Mouse (Mus musculus): ENCODE results near the gene Sde2. TPM values are rescaled to one million over a fixed set of nuclear protein-coding genes. Genes with fewer than 3 reads are reported as not detected.
"Not testable (repeated sequence)": the region's sequence is repeated elsewhere in the genome, so short reads cannot be mapped to it uniquely, and the experiment has no call there.

Gene Sde2
- polyA plus RNA-seq, 1 experiment from 2014 or later = 39.3 TPM

DNA sequence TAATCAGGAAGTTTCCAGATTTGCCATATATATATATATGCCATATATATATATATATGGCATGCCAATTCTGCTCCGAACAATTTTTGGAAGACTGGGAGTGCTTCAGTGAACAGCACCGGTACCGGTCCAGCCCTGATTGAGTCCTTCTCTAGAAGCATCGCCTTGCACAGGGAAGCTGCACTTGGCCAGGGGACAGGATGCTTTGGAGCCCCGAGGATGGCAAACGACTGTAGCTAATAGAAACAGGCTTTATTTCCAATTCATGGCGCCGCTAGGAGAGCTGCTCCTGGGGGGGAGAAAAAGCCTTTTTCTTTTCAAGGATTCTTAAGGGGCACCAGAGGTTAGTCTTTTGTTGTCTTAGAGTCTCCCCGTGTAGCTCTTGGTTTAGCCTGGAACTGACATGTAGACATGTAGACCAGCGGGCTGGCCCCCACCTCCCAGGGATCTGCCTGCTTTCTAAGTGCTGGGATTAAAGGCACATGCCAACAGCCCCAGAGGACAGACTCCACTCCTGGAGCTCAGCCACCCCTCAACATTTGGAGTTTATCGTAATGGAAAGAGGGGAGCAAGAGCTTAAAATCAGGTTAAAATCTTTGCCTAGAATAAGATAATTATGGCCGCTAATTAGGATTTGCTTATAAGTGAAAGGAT lies 35.4 kb upstream of the Sde2 start:
- Histone ChIP-seq H3K9ac (no peak overlapping the region; the same call in 1 of the 2 replicates), H3K27ac (no peak overlapping the region), H3K27me3 (no peaks in the 10 kb centered on the region), H3K9me3 (no peaks in the 10 kb centered on the region), H3K4me2 (replicated peaks) (no peak overlapping the region), H3K36me3 (peaks cover 4% of the 10 kb centered on the region), H3K4me1 (peaks cover 23% of the 10 kb centered on the region), H3K4me3 (no peak overlapping the region)
- 64% methylated on average over 12 of the region's 12 CpGs for WGBS
- no peak for ATAC-seq (ENCODE audit: low FRiP score, low read depth)

- ATAC-seq (ENCODE audit: low FRiP score, low read depth) = no peak
- Histone ChIP-seq H3K4me2 (replicated peaks) (no peak overlapping the region), H3K4me1 (peaks cover 17% of the 10 kb centered on the region), H3K27me3 (no peaks in the 10 kb centered on the region), H3K9me3 (no peaks in the 10 kb centered on the region), H3K9ac (no peak overlapping the region), H3K4me3 (no peak overlapping the region), H3K36me3 (no peaks in the 10 kb centered on the region), H3K27ac (no peak overlapping the region)
- 76% methylated on average over 2 of the region's 2 CpGs for whole genome bisulfite sequencing
Measured at GRCm38 (mm10) chr1:180818000-180818399, 32.9 kb upstream of the Sde2 start.

DNA sequence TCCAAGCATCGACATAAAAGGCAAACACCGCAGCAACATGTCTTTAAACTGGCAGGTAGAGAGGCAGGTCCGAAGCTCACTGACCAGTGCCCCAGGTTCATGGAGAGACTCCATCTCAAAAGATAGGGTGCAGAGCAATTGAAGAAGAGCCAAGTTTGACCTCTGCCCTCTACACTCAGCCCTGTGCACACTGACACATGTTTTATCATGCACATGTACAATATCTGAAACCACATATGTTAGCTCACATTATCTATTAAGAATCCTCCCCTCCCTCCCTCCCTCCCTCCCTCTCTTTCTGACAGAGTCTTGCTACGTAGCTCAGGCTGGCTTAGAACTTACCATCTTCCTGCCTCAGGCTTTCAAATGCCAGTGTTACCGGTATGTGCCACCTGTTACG lies 29.8 kb upstream of the Sde2 start:
- no peak overlapping the region for H3K27ac ChIP-seq
- H3K4me3 ChIP-seq = no peak overlapping the region
- no peaks in the 10 kb centered on the region for H3K4me1 ChIP-seq
- ATAC-seq (ENCODE audit: low FRiP score, low read depth) = no peak
- no peaks in the 10 kb centered on the region for H3K9me3 ChIP-seq
- no peaks in the 10 kb centered on the region for H3K36me3 ChIP-seq
- H3K4me2 ChIP-seq (replicated peaks) = no peak overlapping the region
- no peak overlapping the region for H3K9ac ChIP-seq
- no peaks in the 10 kb centered on the region for H3K27me3 ChIP-seq
- 86% methylated on average over 6 of the region's 6 CpGs for WGBS

GRCm38 (mm10) chr1:180822276-180822675 lies 28.7 kb upstream of the Sde2 start:
- Histone ChIP-seq H3K27me3 (no peaks in the 10 kb centered on the region), H3K9ac (no peak overlapping the region), H3K4me3 (no peak overlapping the region), H3K36me3 (no peaks in the 10 kb centered on the region), H3K4me2 (replicated peaks) (no peak overlapping the region), H3K9me3 (peaks cover 5% of the 10 kb centered on the region; the same call in 1 of the 2 replicates), H3K4me1 (no peaks in the 10 kb centered on the region), H3K27ac (no peak overlapping the region)
- 74% methylated on average over 5 of the region's 5 CpGs for WGBS
- ATAC-seq (ENCODE audit: low FRiP score, low read depth) = no peak

- no peak for ATAC-seq (ENCODE audit: low FRiP score, low read depth)
- no peak overlapping the region for H3K27ac ChIP-seq
- WGBS = 85% methylated on average over 3 of the region's 3 CpGs
- peaks cover 5% of the 10 kb centered on the region; the same call in 1 of the 2 replicates for H3K9me3 ChIP-seq
- H3K4me2 ChIP-seq (replicated peaks) = no peak overlapping the region
- no peak overlapping the region for H3K4me3 ChIP-seq
- H3K4me1 ChIP-seq = no peaks in the 10 kb centered on the region
- H3K36me3 ChIP-seq = no peaks in the 10 kb centered on the region
- H3K9ac ChIP-seq = no peak overlapping the region
- no peaks in the 10 kb centered on the region for H3K27me3 ChIP-seq
Measured at GRCm38 (mm10) chr1:180823716-180824115, 27.2 kb upstream of the Sde2 start.

DNA sequence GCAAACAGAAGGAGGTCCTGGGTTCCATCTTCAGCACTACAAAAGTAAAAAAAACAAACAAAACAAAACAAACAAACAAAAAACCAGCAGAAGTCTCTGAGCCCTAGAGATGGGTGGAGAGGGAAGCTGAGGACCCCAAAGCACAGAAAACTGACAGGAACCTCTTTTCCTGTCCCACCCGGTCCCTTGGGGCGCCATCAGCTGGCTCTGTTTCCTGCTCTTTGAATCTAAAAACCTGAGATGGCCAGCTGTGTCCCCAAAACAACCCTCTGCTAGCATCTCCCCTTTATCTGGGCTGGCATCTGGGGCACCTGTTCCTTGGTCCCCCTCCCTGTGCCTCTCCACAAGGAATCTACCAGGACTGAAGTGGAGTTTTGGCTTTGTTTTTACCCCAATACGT lies 26.2 kb upstream of the Sde2 start:
- Histone ChIP-seq H3K27me3 (no peaks in the 10 kb centered on the region), H3K9me3 (peaks cover 5% of the 10 kb centered on the region; the same call in 1 of the 2 replicates), H3K27ac (no peak overlapping the region), H3K9ac (no peak overlapping the region), H3K4me1 (no peaks in the 10 kb centered on the region), H3K4me3 (no peak overlapping the region), H3K4me2 (replicated peaks) (no peak overlapping the region), H3K36me3 (no peaks in the 10 kb centered on the region)
- ATAC-seq (ENCODE audit: low FRiP score, low read depth) = no peak
- 77% methylated on average over 3 of the region's 3 CpGs for WGBS

GRCm38 (mm10) chr1:180826634-180827033 lies 24.3 kb upstream of the Sde2 start:
- WGBS = 85% methylated on average over 4 of the region's 4 CpGs
- 0 out of 2 replicates have a peak, but pooled peaks cover 7% of the 10 kb centered on the region for H3K4me1 ChIP-seq
- ATAC-seq (ENCODE audit: low FRiP score, low read depth) = no peak

DNA sequence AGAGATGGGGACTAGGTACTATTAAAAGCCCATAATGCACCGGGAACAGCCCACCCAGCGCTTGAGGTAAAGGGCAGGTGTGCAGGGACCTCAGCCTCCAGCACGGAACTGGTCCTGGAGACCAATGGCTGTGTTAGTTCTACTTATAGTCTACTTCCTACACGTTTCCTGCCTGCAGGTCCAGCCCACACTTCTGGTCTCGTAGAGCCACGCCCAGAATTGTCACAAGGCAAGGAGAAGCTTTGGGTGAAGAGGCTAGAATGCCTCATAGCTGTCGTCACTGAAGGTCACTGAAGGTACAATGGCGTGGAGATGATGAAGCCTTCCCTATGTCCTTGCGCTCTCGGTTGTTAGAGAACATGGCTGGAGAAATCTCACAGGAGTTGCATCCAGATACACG lies 21.2 kb upstream of the Sde2 start:
- no peak for ATAC-seq (ENCODE audit: low FRiP score, low read depth)
- 84% methylated on average over 11 of the region's 11 CpGs for WGBS

More at GRCm38 (mm10) chr1:180826634-180827033, 24.3 kb upstream of the Sde2 start:
- Histone ChIP-seq H3K36me3 (no peaks in the 10 kb centered on the region), H3K4me2 (replicated peaks) (no peak overlapping the region), H3K4me3 (no peak overlapping the region), H3K9me3 (peaks cover 5% of the 10 kb centered on the region; the same call in 1 of the 2 replicates), H3K27me3 (no peaks in the 10 kb centered on the region), H3K27ac (no peak overlapping the region), H3K9ac (no peak overlapping the region)

DNA sequence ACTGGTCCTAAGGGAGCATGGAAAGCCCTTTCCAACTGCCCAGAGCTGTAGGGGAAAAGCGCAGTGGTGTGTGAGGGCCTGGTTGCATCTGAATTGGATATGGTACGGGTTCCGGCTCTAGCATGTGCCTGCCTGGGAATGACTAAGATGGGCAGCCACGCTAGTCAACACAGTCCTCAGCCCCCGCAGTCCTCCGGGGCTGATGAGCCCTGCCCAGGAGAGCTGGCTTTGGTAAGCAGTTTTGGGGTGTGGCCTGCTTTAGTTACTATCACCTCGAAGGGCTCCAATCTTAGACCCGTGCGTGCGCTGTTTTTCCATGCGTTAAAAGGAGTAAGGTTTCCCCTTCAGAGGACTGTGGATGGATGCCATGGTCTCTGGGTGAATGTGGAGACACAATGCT lies 20.8 kb upstream of the Sde2 start:
- no peak overlapping the region; the same call in 1 of the 2 replicates for H3K4me2 ChIP-seq (replicated peaks)
- H3K9ac ChIP-seq = no peak overlapping the region
- H3K36me3 ChIP-seq = no peaks in the 10 kb centered on the region
- H3K27ac ChIP-seq = no peak overlapping the region
- 79% methylated on average over 11 of the region's 11 CpGs for WGBS
- no peak overlapping the region for H3K4me3 ChIP-seq
- H3K4me1 ChIP-seq = 0 out of 2 replicates have a peak, but pooled peaks cover 7% of the 10 kb centered on the region
- no peak for ATAC-seq (ENCODE audit: low FRiP score, low read depth)
- peaks cover 5% of the 10 kb centered on the region; the same call in 1 of the 2 replicates for H3K9me3 ChIP-seq
- H3K27me3 ChIP-seq = no peaks in the 10 kb centered on the region

More for the DNA sequence above, 21.2 kb upstream of the Sde2 start:
- Histone ChIP-seq H3K27me3 (no peaks in the 10 kb centered on the region), H3K4me1 (0 out of 2 replicates have a peak, but pooled peaks cover 7% of the 10 kb centered on the region), H3K27ac (no peak overlapping the region), H3K9ac (no peak overlapping the region), H3K4me2 (replicated peaks) (no peak overlapping the region), H3K36me3 (no peaks in the 10 kb centered on the region), H3K9me3 (peaks cover 5% of the 10 kb centered on the region; the same call in 1 of the 2 replicates), H3K4me3 (no peak overlapping the region)

GRCm38 (mm10) chr1:180830588-180831346 lies 20.2 kb upstream of the Sde2 start:
- H3K9me3 ChIP-seq = peaks cover 5% of the 10 kb centered on the region; the same call in 1 of the 2 replicates
- H3K9ac ChIP-seq = no peak overlapping the region
- no peak overlapping the region; the same call in 1 of the 2 replicates for H3K4me2 ChIP-seq (replicated peaks)
- no peak overlapping the region for H3K4me3 ChIP-seq
- ATAC-seq (ENCODE audit: low FRiP score, low read depth) = no peak
- no peak overlapping the region for H3K27ac ChIP-seq
- H3K27me3 ChIP-seq = no peaks in the 10 kb centered on the region
- 39% methylated on average over 14 of the region's 14 CpGs for WGBS
- H3K36me3 ChIP-seq = no peaks in the 10 kb centered on the region
- 0 out of 2 replicates have a peak, but pooled peaks cover 7% of the 10 kb centered on the region for H3K4me1 ChIP-seq

GRCm38 (mm10) chr1:180835273-180836015 lies 15.5 kb upstream of the Sde2 start:
- H3K27ac ChIP-seq = no peak overlapping the region
- no peak overlapping the region for H3K4me3 ChIP-seq
- WGBS = 85% methylated on average over 10 of the region's 10 CpGs
- H3K9ac ChIP-seq = no peak overlapping the region
- H3K9me3 ChIP-seq = no peaks in the 10 kb centered on the region
- H3K27me3 ChIP-seq = no peaks in the 10 kb centered on the region
- 0 out of 2 replicates have a peak, but pooled peaks cover 3% of the 10 kb centered on the region for H3K4me1 ChIP-seq
- H3K36me3 ChIP-seq = no peaks in the 10 kb centered on the region
- H3K4me2 ChIP-seq (replicated peaks) = no peak overlapping the region
- ATAC-seq (ENCODE audit: low FRiP score, low read depth) = no peak

DNA sequence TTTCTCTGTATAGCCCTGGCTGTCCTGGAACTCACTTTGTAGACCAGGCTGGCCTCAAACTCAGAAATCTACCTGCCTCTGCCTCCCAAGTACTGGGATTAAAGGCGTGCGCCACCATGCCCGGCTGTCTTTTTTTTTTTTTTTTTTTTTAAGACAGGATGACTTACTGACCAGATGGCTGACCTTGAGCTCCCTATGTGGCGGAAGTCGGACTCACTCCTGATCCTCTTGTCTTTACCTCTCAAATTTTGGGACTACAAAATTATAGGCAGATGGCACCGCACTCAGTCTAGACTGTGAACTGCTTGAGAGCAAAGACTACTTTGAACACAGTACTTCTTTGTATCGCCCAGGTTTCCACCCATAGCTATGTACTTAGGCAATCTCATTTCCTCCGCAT lies 14.5 kb upstream of the Sde2 start:
- not testable (repeated sequence) for H3K36me3 ChIP-seq; ATAC-seq (ENCODE audit: low FRiP score, low read depth); H3K27ac ChIP-seq; H3K9me3 ChIP-seq; H3K4me1 ChIP-seq; H3K4me2 ChIP-seq (replicated peaks); H3K9ac ChIP-seq; H3K4me3 ChIP-seq; H3K27me3 ChIP-seq
- 85% methylated on average over 8 of the region's 8 CpGs for WGBS

Measured in limb, embryonic 13.5 days (tissue).